Mouse (Mus musculus): ENCODE results near the gene Tmem145.
"Not testable (repeated sequence)": the region's sequence is repeated elsewhere in the genome, so short reads cannot be mapped to it uniquely, and the experiment has no call there.

The Tmem145 gene

GRCm38 (mm10) chr7:25317446-25317999, 11.6 kb downstream of the Tmem145 start:
- peak in 1 of 2 experiments; percentile 57 for DNase-seq (ENCODE audit: low spot score in 2 of 2)

GRCm38 (mm10) chr7:25322058-25322484, 16.2 kb downstream of the Tmem145 start:
- no peak for DNase-seq (ENCODE audit: low spot score in 2 of 2)

GRCm38 (mm10) chr7:25323219-25323618, 17.3 kb downstream of the Tmem145 start:
- no peak for DNase-seq (ENCODE audit: low spot score in 2 of 2)

GRCm38 (mm10) chr7:25325431-25325830, 19.5 kb downstream of the Tmem145 start:
- not testable (repeated sequence) for DNase-seq (ENCODE audit: low spot score in 2 of 2)

GRCm38 (mm10) chr7:25326233-25326632, 20.3 kb downstream of the Tmem145 start:
- no peak for DNase-seq (ENCODE audit: low spot score in 2 of 2)

- peak; percentile 65 to 78 for DNase-seq (ENCODE audit: low spot score in 2 of 2)
Measured at GRCm38 (mm10) chr7:25333596-25334307, 27.8 kb downstream of the Tmem145 start.

- no peak for DNase-seq (ENCODE audit: low spot score in 2 of 2)
Measured at GRCm38 (mm10) chr7:25334472-25334871, 28.6 kb downstream of the Tmem145 start.

- no peak for DNase-seq (ENCODE audit: low spot score in 2 of 2)
Measured at GRCm38 (mm10) chr7:25339329-25339728, 33.4 kb downstream of the Tmem145 start.

GRCm38 (mm10) chr7:25341000-25341784, 35.3 kb downstream of the Tmem145 start:
- DNase-seq (ENCODE audit: low spot score in 2 of 2), result peak in 1 of 2 experiments; percentile 85

- DNase-seq (ENCODE audit: low spot score in 2 of 2), result no peak
Measured at GRCm38 (mm10) chr7:25348861-25349260, 43.0 kb downstream of the Tmem145 start.

GRCm38 (mm10) chr7:25358721-25359206, 52.9 kb downstream of the Tmem145 start:
- DNase-seq (ENCODE audit: low spot score in 2 of 2), result no peak

GRCm38 (mm10) chr7:25363151-25363550, 57.2 kb downstream of the Tmem145 start:
- DNase-seq (ENCODE audit: low spot score in 2 of 2), result no peak

GRCm38 (mm10) chr7:25363632-25364031, 57.7 kb downstream of the Tmem145 start:
- DNase-seq (ENCODE audit: low spot score in 2 of 2), result no peak
